ENCODE assay signal across 8 mouse cellular contexts in the genomic region with DNA sequence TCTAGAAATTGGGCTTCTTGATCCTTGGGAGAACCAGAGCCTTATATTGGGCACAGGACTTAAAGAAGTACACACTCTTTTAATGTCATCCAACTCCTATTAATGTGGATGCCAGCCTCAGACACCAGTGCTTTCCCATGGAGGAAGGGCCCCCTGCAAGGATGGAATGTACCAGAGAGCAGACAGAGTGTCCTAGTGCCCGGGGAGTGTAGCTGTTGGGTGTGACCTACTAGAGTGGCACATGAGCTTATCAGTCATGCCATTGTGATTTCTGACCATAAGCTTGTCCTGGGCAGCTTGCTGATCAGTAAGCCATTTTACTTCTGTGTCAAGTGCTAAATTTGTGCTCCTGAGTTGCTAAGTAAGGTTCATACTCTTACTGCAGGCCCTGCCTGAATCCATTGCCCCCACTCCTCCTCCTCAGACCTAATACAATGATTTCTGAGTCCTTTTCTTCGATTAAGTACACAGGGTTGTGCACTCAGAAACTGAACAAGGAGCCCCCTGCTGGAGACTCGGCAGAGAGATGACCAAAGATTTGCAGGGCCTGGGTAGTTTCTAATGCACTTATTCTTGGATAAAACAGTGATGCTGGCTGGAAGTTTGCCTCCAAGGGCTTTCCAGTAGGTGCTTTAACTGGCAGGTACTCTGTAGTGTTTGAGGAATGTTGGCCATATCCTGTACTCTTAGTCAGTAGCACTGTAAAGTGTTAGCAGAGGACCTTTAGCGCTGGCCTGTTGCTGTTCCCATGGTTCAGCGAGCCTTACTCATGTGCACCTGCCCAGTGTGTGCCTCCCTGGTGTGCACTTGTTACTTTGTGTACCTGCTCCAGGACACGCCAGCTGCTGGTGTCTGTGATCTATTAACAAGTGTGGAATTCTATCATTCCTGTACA. TPM values are rescaled to one million over a fixed set of nuclear protein-coding genes. Genes with fewer than 3 reads are reported as not detected.
DNase-seq lines count a peak whose midpoint lies in the region; TF ChIP-seq lines count a peak whose summit lies in the region.

No protein-coding gene starts in this region.

- H3K27ac ChIP-seq in liver, adult 2 months (replicated peaks; ENCODE audit: insufficient read depth, low read depth, low read length) = no peak overlapping the region

- H3K9ac ChIP-seq in liver, adult 2 months (ENCODE audit: low read depth, low read length) = no peak overlapping the region

- no peak overlapping the region for H3K4me3 ChIP-seq in liver, adult 2 months (ENCODE audit: insufficient read depth, low read depth, low read length)

- no peaks in the 10 kb centered on the region for H3K36me3 ChIP-seq in liver, adult 2 months (ENCODE audit: control insufficient read depth, insufficient read depth, low read length)

- H3K4me1 ChIP-seq in liver, adult 2 months (ENCODE audit: control insufficient read depth, insufficient read depth, low read length) = no peaks in the 10 kb centered on the region

- 56% methylated on average over 6 of the region's 6 CpGs for WGBS in liver, adult 2 months

- H3K79me2 ChIP-seq in liver, adult 2 months (ENCODE audit: control insufficient read depth, insufficient read depth, low read length) = no peaks in the 10 kb centered on the region

- no peak for TF ChIP-seq POLR2A in liver, adult 2 months (IDR thresholded peaks at IDR 0.05; ENCODE audit: extremely low read depth, insufficient read depth, low read length)

- H3K27me3 ChIP-seq in liver, adult 2 months (ENCODE audit: control insufficient read depth, insufficient read depth, low read length) = no peaks in the 10 kb centered on the region

- TF ChIP-seq CTCF in liver, adult 2 months (IDR thresholded peaks at IDR 0.05; ENCODE audit: low read depth, low read length) = peak; percentile 40; the same call in 1 of the 2 replicates

- peak; percentile 19 to 21 for DNase-seq in cerebellum, postnatal 36 days
- no peak for DNase-seq in cerebellum, adult 9-11 months
- DNase-seq in liver, adult 2 months (ENCODE audit: extremely low read depth, low read depth, low spot score) = no peak
- DNase-seq in liver = no peak
- peak; percentile 53 for DNase-seq in brain, adult 2 months (ENCODE audit: low read depth, low spot score)
- DNase-seq in kidney, postnatal 4 days = peak; percentile 61 to 64
- no peak for DNase-seq in gastrocnemius, adult 18-20 months (ENCODE audit: low spot score)
- DNase-seq in gastrocnemius, postnatal 10 days = no peak

RNA-seq across cellular contexts. Expression of a gene that starts 25.6 kb away (rescaled TPM):
- 23.2 and 35.8 TPM in 2 replicates for total RNA-seq in liver, adult 2 months (2014; rRNA removed)
- 39.1 and 40.0 TPM in 2 replicates for polyA plus RNA-seq in liver, adult 2 months (2012; rRNA removed)
- total RNA-seq in gastrocnemius, adult 18-20 months (2021) = 10 to 100 TPM; 31.2 to 47.6 TPM
- 100 to 1,000 TPM; 109 to 119 TPM for total RNA-seq in gastrocnemius, postnatal 10 days (2021)

Comparison
In these comparisons a context has a peak if more than half of its experiments do, and no peak if none do; other contexts are left out.
1. DNase-seq: peak in cerebellum, postnatal 36 days (2 of 2), brain, adult 2 months (single experiment) and kidney, postnatal 4 days (2 of 2); none in cerebellum, adult 9-11 months (single experiment), liver, adult 2 months (single experiment), liver (single experiment), gastrocnemius, adult 18-20 months (single experiment) and gastrocnemius, postnatal 10 days (single experiment).